Mouse (Mus musculus): ENCODE results near the gene G6pc2. TPM values are rescaled to one million over a fixed set of nuclear protein-coding genes. Genes with fewer than 3 reads are reported as not detected.

The G6pc2 gene
- total RNA-seq (2021), result not detected

GRCm38 (mm10) chr2:69210773-69211172, at the start of gene G6pc2:
Gene G6pc2, plus strand, starts transcription at chr2:69211073.
- DNase-seq (ENCODE audit: low spot score in 2 of 2), result no peak
- intact Hi-C loops (cut with DNase I), result no loop called here

GRCm38 (mm10) chr2:69170395-69171077, 40.3 kb upstream of the G6pc2 start:
- intact Hi-C loops (cut with DNase I), result no loop called here
- DNase-seq (ENCODE audit: low spot score in 2 of 2), result no peak

DNA sequence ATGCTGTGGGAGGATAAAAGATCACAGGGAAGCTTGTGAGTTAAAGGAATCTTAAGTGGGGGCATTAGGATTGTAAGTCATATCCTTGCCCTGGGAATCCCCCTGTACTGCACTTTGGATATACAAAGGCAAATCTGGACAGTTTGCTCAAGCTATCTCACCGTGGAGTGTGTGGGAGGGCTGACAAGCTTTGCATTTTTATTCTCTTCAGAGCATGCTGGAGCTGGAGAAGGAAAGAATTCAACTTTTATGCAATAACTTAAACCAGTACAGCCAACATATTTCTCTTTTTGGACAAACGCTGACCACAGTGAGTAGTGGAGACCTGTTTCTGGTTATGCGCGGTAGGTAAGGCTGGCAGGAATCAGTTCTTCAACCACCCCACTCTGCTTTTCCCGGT, 35.6 kb upstream of the G6pc2 start:
- intact Hi-C loops (cut with DNase I), result no loop called here
- DNase-seq (ENCODE audit: low spot score in 2 of 2), result peak in 1 of 2 experiments; percentile 75

GRCm38 (mm10) chr2:69179721-69180120, 31.2 kb upstream of the G6pc2 start:
- no peak for DNase-seq (ENCODE audit: low spot score in 2 of 2)
- intact Hi-C loops (cut with DNase I), result no loop called here

DNA sequence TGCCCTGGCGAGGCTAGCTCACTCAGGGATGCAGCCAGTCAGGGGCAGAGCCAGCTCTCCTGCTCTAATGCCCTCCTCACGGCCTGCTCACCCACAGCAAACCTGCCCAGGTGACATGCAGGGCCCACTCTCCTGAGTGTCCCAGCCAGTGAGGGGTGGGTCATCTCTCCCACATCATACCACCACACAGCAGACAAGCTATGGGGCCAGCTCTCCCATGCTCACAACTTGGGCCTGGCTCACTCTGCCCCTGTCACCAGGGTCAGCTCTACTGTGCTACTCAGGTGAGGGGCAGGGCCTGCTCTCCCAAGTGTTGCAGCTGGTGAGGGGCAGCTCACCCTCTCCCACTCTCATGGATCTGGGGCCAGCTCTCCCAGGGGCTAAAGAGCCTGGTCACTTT, 22.9 kb upstream of the G6pc2 start:
- intact Hi-C loops (cut with DNase I), result no loop called here
- no peak for DNase-seq (ENCODE audit: low spot score in 2 of 2)

DNA sequence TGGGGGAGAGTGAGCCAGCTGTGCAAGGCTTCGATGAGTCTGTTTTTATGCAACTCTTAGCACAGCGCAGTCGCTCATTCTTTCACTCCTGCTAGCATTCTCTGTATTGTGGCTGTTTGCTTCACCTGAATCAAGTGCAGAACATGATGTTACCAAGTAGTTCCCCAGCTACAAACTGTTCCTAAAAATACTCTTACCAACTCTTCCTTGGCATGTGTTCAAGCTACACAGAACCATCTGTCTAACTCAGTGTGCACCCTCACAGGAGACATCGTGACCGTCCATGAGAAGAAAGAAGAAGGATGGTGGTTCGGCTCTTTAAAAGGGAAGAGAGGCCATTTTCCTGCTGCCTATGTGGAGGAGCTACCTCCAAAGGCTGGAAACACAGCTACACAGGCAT, 22.1 kb upstream of the G6pc2 start:
- DNase-seq (ENCODE audit: low spot score in 2 of 2), result peak; percentile 42 to 81

DNA sequence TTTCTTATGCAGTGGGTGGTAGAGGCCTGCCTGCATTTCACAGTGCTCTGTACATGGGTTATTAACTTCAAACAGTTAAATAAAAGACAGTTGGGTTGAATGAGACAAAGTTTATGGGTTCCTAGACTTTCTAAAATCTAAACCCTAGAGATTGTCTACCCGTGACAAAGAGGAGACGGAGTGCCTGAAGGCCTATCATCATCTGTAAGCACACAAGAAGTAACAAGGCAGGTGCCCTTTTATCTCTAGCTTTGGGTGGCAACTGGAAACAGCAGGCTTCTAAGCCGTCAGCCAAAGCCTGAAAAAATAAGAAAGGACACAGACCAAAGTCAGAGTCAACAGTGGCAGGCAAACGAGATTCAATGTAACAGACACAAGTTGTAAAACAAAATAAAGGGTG, 21.7 kb upstream of the G6pc2 start:
- no peak for DNase-seq (ENCODE audit: low spot score in 2 of 2)
- intact Hi-C loops (cut with DNase I), result no loop called here

More for the DNA sequence above, 22.1 kb upstream of the G6pc2 start:
- intact Hi-C loops (cut with DNase I), result no loop called here

DNA sequence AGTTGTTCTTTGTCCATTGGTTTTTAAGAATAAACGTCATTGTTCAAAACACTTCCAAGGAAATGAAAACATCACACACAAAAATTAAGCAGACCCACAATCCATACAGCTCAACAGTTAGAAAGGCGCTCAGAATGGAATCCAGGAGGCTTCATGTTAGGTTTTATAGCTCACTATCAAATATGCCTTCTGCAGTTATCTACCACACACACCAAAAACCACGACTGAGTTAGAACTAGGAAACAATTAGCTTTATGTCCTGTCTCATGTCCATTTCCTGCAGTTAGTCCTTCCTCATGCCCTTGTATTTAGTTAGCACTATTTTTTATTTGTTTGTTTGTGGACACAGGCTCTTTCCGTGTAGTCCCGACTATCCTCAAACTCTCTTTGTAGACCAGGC, 19.8 kb upstream of the G6pc2 start:
- intact Hi-C loops (cut with DNase I), result no loop called here
- DNase-seq (ENCODE audit: low spot score in 2 of 2), result no peak

DNA sequence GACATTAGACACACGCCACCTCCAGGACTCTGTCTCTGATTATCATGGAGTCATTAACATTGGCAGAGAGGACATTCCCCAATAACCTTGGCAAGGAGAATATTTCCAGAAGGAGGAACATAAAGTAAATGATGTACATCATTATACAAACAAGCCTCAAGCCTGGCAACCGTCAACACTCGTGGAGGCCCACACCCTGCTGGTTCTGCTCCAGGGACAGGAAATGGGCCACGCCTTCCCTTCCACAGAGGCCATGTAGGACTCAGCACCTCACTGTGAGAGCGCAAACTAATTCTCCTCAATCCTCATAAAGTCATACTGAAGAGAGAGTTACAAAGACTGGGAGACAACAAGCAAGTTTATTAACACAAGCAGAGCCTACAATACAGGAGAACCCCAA, 17.3 kb upstream of the G6pc2 start:
- intact Hi-C loops (cut with DNase I), result no loop called here
- no peak for DNase-seq (ENCODE audit: low spot score in 2 of 2)

DNA sequence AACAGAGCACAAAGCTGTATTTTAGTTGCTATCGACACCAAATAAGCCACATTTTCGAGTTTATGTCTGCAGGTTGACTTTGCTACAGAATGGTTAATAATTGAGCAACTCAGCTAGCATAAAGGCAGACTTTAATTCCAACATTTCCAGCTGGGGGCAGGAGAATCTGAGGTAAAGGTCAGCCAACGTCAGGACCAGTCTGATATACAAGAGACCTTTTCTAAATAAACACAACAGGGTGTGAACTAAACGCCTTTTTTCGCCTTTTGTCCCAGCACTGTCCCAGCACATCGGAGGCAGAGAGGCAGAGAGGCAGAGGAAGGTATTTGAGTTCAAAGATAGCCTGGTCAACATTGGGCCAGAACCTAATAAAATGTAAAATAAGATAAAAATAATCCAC, 5.7 kb upstream of the G6pc2 start:
- no peak for DNase-seq (ENCODE audit: low spot score in 2 of 2)
- intact Hi-C loops (cut with DNase I), result no loop called here

DNA sequence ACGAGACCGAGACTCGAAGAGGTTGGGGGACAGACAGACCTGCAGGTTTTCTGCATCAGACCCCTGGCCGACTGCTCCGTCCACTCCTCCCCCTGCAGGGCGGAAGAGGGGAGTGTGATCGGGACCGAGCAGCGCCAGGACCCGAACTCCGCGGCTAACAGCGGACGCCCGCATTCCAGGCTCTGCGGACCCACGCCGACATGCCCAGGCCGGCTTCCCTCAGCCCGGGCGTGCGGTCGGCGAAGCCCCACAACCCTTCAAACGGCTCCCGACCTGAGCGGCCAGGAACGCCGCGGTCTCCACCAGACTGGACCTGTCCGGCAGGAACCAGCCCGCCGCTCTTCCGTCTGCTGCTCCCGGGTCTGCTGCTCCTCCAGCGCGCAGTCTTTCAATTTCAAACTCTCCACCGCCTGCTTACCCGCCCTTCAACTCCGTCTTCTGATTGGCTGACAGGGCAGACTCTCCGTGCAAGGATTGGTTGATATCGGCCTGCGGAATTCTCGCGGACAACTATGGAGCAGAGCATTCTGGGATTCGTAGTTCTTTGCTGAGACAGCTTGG, 5.0 kb upstream of the G6pc2 start, which contains the start of gene Spc25:
Gene Spc25, minus strand, starts transcription at position 404 of the 561 bp plus-strand sequence.
- DNase-seq (ENCODE audit: low spot score in 2 of 2), result peak; percentile 89 to 96
- intact Hi-C loops (cut with DNase I), result no loop called here

GRCm38 (mm10) chr2:69206523-69206922, 4.3 kb upstream of the G6pc2 start:
- intact Hi-C loops (cut with DNase I), result no loop called here
- DNase-seq (ENCODE audit: low spot score in 2 of 2), result no peak

DNA sequence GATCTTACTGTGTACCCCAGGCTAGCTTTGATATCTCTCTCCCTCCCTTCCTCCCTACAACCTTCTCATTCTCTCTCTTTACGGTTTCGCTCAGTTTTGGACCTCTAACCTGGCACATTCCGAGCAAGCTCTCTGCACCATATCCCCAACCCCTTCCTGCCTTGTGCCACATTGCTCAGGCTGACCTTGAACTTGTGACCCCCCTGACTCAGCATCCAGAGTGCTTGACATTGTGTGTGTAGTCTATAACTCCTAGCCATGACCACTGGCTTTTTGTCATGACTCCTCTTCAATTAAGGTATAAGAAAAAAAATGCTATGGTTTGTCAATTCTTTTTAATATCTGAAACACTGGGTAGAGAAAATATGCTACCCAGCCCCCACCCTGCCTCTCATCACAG, 1.2 kb upstream of the G6pc2 start:
- DNase-seq (ENCODE audit: low spot score in 2 of 2), result no peak
- intact Hi-C loops (cut with DNase I), result no loop called here

DNA sequence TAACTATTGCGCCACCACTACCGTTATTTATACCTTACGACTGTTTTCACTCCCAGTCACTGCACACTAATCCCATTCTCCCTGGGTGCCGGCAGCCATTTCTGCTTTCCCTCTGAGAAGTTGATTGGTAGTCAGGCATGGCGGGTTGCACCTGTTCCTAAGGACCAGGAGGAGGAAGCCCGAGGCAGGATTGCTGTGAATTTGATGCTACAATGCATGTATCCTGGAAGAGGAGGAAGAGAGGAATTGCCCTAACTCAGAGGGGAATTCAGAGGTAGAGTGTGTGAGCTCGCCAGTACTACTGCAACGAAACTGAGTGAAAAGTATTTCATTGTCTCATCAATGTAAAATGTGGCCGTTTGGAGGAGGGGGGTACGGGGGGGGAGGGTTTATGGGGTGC, 1.8 kb downstream of the G6pc2 start:
- DNase-seq (ENCODE audit: low spot score in 2 of 2), result no peak
- intact Hi-C loops (cut with DNase I), result no loop called here

GRCm38 (mm10) chr2:69215242-69215641, 4.4 kb downstream of the G6pc2 start:
- intact Hi-C loops (cut with DNase I), result no loop called here
- no peak for DNase-seq (ENCODE audit: low spot score in 2 of 2)

GRCm38 (mm10) chr2:69221868-69222416, 11.1 kb downstream of the G6pc2 start:
- DNase-seq (ENCODE audit: low spot score in 2 of 2), result no peak
- intact Hi-C loops (cut with DNase I), result no loop called here

DNA sequence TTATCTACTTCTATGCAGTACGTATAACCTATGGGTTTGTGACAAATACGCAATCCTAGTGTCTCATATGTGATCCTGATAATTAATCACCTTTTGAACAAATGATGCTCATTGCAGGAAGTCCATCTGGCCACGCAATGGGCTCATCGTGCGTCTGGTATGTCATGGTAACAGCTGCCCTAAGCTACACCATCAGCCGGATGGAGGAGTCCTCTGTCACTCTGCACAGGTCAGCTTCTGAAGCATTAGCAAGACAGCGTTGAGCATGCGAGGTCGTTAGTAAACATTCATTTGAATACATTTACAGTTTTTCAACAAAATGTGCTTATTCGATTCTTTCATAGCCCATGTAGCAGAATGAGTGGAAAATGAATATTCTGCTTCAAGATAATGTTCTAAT, 11.9 kb downstream of the G6pc2 start:
- intact Hi-C loops (cut with DNase I), result no loop called here
- no peak for DNase-seq (ENCODE audit: low spot score in 2 of 2)

GRCm38 (mm10) chr2:69224724-69225123, 13.9 kb downstream of the G6pc2 start:
- DNase-seq (ENCODE audit: low spot score in 2 of 2), result no peak
- intact Hi-C loops (cut with DNase I), result no loop called here

DNA sequence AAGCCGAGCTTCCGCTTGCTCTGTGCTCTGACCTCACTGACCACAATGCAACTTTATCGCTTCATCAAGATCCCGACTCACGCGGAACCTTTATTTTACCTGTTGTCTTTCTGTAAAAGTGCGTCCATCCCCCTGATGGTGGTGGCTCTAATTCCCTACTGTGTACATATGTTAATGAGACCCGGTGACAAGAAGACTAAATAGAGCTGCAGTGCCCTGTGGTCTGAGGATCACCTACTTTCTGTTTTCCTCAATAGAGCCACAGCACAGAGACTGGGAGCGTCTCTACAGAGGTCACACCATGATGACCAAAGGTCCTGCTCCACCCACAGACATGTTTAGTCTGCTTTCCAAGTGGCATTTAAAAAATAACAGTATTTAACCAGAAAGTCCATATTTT, 16.0 kb downstream of the G6pc2 start:
- no peak for DNase-seq (ENCODE audit: low spot score in 2 of 2)

DNA sequence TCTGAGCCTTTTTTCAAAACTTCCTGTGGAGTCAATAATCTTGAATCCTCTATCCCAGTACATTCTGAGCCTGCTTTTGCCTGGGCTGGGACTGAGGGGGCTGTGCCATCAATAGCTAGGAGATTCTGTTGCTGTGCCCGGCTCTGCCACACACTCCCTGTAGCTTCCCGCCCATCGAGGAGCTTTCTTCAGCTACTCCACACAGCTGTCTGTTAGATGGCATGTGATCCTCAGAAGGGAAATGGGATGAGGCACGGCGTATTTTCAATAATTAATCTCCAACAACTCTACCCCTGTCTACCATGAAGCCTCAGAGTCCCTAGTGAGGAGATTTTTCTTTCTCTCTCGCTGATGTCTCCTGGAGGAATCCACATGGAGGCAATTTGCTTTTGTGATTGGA, 17.8 kb downstream of the G6pc2 start:
- intact Hi-C loops (cut with DNase I), result no loop called here
- peak in 1 of 2 experiments; percentile 14 for DNase-seq (ENCODE audit: low spot score in 2 of 2)

More for the DNA sequence above, 16.0 kb downstream of the G6pc2 start:
- intact Hi-C loops (cut with DNase I), result no loop called here

GRCm38 (mm10) chr2:69230137-69230536, 19.3 kb downstream of the G6pc2 start:
- intact Hi-C loops (cut with DNase I), result no loop called here
- no peak for DNase-seq (ENCODE audit: low spot score in 2 of 2)

Measured in left cerebral cortex, postnatal 25 days (tissue).